27 mouse cellular contexts compared by ENCODE assay signal in genomic region chr12:34178931-34179330, GRCm38 (mm10).
"Had no signal": no experiment of that assay in that cellular context is flagged by ENCODE, and none has a peak within 500 bp of the region (broad histone marks: within the 10 kb centered on the region; RNA-seq: fewer than 3 reads in every experiment).

No protein-coding gene starts in this region.

- DNase-seq: gastrocnemius, adult 2 months; gastrocnemius, postnatal 10 days; gastrocnemius, postnatal 36 days; heart, adult 11 months; heart, adult 2 months; heart, postnatal 14 days; heart, postnatal 36 days; kidney, adult 11 months; kidney, adult 2 months; kidney, adult 9 months; kidney, postnatal 14 days; kidney, postnatal 36 days; layer of hippocampus, adult 9-11 months; layer of hippocampus, postnatal 36 days; left cerebral cortex, postnatal 4 days; liver, embryonic 13.5 days had no signal

- H3K4me1 ChIP-seq: heart, embryonic 13.5 days; heart, embryonic 15.5 days; hindbrain, embryonic 13.5 days; hindbrain, embryonic 15.5 days; kidney, embryonic 15.5 days; limb, embryonic 15.5 days; liver, embryonic 13.5 days had no signal

- ATAC-seq: hindbrain, postnatal 0 days; intestine, embryonic 16.5 days had no signal

- H3K27ac ChIP-seq: gastrocnemius, adult 2 months; heart, adult 2 months; heart, embryonic 13.5 days; heart, embryonic 15.5 days; hindbrain, embryonic 13.5 days; hindbrain, embryonic 15.5 days; hindbrain, postnatal 0 days; kidney, embryonic 15.5 days; kidney, postnatal 0 days; limb, embryonic 13.5 days; limb, embryonic 15.5 days; liver, embryonic 13.5 days had no signal

- H3K9me3 ChIP-seq: heart, embryonic 13.5 days; heart, embryonic 15.5 days; hindbrain, embryonic 13.5 days; hindbrain, embryonic 15.5 days; kidney, embryonic 15.5 days; limb, embryonic 13.5 days; limb, embryonic 15.5 days; liver, embryonic 13.5 days had no signal

- H3K4me3 ChIP-seq: gastrocnemius, adult 2 months; heart, adult 2 months; heart, embryonic 13.5 days; heart, embryonic 15.5 days; hindbrain, embryonic 13.5 days; hindbrain, embryonic 15.5 days; kidney, embryonic 15.5 days; limb, embryonic 13.5 days; limb, embryonic 15.5 days; liver, embryonic 13.5 days had no signal

- H3K9ac ChIP-seq: heart, embryonic 13.5 days; heart, embryonic 15.5 days; hindbrain, embryonic 13.5 days; hindbrain, embryonic 15.5 days; kidney, embryonic 15.5 days; limb, embryonic 13.5 days; limb, embryonic 15.5 days; liver, embryonic 13.5 days had no signal

- H3K4me2 ChIP-seq: heart, embryonic 11.5 days; heart, embryonic 13.5 days; heart, embryonic 15.5 days; hindbrain, embryonic 13.5 days; hindbrain, embryonic 15.5 days; kidney, embryonic 15.5 days; limb, embryonic 13.5 days; limb, embryonic 15.5 days; liver, embryonic 13.5 days had no signal

- H3K27me3 ChIP-seq: heart, embryonic 13.5 days; heart, embryonic 15.5 days; hindbrain, embryonic 13.5 days; hindbrain, embryonic 15.5 days; kidney, embryonic 15.5 days; limb, embryonic 13.5 days; limb, embryonic 15.5 days; liver, embryonic 13.5 days had no signal

- H3K36me3 ChIP-seq: heart, embryonic 13.5 days; heart, embryonic 15.5 days; hindbrain, embryonic 13.5 days; hindbrain, embryonic 15.5 days; kidney, embryonic 15.5 days; limb, embryonic 13.5 days; limb, embryonic 15.5 days; liver, embryonic 13.5 days had no signal
